Mouse (Mus musculus) neural tube, embryonic 10.5 days (tissue): ENCODE measurements around the gene Olfr961.

Experiments used
- DNase-seq: peaks from one replicate; pipeline ENCODE4 v3.0.0-alpha.2; 2017; ENCODE audit warnings: low spot score; ENCODE audit errors: extremely low spot score

The Olfr961 gene

GRCm38 (mm10) chr9:39644785-39645184 lies at the start of gene Olfr961:
Gene Olfr961 (plus strand): TSS chr9:39645085.
- no peak for DNase-seq

GRCm38 (mm10) chr9:39602536-39603332 lies 42.2 kb upstream of the Olfr961 start:
- peak; percentile 59 for DNase-seq

- peak; percentile 38 for DNase-seq
Observed at GRCm38 (mm10) chr9:39603333-39603845, 41.5 kb upstream of the Olfr961 start.

- peak; percentile 45 for DNase-seq
Observed at GRCm38 (mm10) chr9:39603999-39604453, 40.9 kb upstream of the Olfr961 start, which contains the start of gene AW551984. Gene AW551984 (minus strand): TSS chr9:39604403.

DNA sequence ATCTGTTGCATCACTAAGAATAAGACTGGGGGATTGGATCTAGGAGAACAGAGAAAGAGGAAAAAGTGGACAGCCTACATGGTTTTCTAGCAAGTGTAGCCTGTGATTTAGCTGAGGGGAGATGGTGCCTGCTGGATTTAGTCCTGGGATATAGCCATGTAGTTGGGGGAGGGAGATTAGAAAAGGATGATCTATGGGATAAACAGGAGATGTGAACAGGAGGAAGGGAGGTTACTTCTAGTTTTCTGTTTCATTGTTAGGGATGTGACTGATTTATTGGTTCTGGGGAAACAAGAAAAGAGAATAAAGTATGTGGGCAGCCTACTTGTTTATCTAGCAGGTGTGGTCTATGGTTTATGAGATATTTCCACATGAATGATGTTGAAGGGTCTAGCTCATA lies 36.4 kb upstream of the Olfr961 start:
- no peak for DNase-seq

- no peak for DNase-seq
Observed at GRCm38 (mm10) chr9:39610355-39610754, 34.5 kb upstream of the Olfr961 start, which contains the start of gene Olfr148. Gene Olfr148 (plus strand): TSS chr9:39610655.

DNA sequence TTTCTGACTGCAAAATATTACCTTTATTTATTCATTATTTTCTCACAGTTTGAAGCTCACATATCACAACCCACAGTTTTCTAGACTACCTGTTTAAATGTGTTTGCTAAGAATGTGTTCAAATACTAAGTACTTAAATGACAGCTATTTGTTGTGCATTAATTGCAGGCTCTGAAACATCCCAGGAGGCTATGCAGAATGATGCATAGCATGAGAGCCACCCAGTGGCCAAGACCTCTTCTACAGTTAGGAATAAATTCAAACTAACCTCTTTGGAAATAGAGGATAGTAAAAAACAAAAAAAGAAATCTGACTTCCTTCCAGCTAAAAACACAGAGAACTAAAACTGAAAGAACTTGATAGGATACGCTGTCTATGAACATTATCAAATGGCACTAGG lies 32.9 kb upstream of the Olfr961 start:
- no peak for DNase-seq

DNA sequence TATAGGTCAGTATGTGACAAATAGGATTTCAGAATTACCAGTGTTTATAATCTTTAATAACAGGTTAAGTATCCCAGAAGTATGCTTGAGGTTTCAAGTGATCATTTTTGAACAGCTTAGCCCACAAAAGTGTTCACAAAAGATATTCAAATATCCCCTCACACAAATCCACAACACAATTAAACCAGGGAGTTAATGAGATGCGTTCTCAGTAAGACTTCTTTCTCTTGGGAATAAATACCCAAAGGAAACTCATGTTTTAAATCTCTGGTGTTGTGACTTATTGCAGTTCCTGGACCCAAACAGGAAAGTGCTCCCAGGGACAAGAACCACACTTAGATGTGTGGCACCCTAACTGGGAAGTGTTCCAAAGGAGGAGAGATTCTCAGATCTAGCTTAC lies 23.8 kb upstream of the Olfr961 start, which contains the start of gene Olfr960:
Olfr960 (plus strand) TSS at position 301 of the 400 bp plus-strand sequence.
- DNase-seq: no peak

DNA sequence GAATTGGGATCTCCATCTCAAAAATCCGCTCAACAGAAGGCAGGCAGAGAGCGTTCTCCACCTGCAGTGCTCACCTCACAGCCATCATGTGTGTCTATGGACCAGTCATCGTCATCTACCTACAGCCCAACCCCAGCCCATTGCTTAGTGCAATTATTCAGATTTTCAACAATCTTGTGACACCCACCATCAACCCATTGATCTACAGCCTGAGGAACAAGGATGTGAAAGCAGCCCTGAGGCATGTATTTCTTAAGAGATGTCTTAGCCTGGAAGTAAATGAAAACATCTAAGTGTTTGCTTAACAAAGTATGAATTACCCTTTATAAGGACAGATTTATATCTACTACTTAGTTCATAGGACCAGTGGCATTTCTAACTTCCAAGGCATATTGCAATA lies 21.1 kb upstream of the Olfr961 start:
- DNase-seq: no peak

DNA sequence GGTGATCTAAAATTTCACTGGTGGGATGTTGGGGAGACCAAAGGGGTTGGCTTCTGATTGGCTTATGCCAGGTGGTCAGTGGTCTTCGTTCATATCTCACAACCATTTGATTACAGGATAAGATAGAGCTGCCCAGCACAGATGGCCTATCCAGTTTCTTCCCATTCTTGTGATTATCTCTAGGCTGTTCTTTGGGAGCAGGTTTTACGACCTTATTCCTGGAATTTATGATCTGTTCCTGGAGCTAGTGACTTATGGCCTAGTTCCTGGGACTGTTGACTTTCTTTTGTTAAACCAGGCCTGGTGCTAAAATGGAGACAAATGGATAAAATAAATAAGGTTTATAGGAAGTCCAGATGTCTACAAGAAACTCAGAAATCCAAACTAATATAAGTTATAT lies 20.2 kb upstream of the Olfr961 start:
- no peak for DNase-seq

- DNase-seq: no peak
Observed at GRCm38 (mm10) chr9:39629069-39629468, 15.8 kb upstream of the Olfr961 start.

GRCm38 (mm10) chr9:39633913-39634594 lies 10.8 kb upstream of the Olfr961 start:
- no peak for DNase-seq

- DNase-seq: no peak
Observed at GRCm38 (mm10) chr9:39647382-39647781, 2.5 kb downstream of the Olfr961 start.

DNA sequence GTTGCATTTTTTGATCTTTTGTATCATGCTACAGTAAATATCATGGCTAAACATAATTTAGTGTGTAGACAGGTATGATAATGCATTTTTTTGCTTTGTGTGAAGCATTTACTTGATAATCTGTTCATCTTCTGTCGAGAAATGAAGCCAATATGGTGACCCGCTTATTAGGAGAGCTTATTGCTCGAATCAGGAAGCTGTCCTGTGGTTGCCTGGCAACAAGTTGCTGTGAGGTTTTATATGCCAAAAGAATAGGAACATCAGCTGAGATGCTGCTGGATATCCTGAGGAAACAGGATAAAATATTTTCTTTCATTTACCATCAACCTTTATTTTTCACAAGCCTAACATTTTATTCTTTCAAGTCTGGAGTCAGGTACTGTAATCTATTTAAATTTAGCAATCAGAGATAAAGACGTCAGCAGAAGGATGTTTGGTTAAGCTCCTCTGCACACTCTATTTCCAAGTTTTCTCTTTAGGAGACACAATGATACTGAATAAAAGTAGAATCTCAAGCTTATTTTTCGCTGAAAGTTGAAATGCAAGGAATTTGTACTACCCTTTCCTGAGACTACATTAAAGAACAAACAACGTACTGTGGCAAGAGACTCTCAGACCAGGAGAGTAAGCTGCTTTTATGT lies 10.0 kb downstream of the Olfr961 start:
- DNase-seq: no peak

- no peak for DNase-seq
Observed at GRCm38 (mm10) chr9:39666905-39667304, 22.0 kb downstream of the Olfr961 start, which contains the start of gene Olfr963. Gene Olfr963 (plus strand): TSS chr9:39667205.

GRCm38 (mm10) chr9:39669723-39670122 lies 24.8 kb downstream of the Olfr961 start:
- no peak for DNase-seq

- DNase-seq: no peak
Observed at GRCm38 (mm10) chr9:39674820-39675219, 29.9 kb downstream of the Olfr961 start.

GRCm38 (mm10) chr9:39678557-39678956 lies 33.7 kb downstream of the Olfr961 start:
- DNase-seq: no peak

DNA sequence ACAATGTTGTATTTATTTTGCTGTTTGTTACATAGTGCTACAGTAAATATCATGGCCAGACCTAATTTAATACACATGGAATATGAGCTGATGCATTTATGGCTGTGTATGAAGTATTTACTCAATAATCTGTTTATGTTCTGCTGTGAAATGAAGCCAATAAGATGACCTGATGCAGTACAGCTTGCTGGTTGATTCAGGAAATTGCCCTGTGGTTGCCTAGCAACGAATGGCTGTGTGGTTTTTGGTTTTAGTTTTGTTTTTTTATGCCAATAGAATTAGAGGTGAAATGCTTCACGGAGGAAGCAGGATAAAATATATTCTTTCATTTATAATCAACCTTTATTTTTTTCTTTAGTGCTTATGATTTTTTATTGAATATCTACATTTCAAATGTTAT lies 34.4 kb downstream of the Olfr961 start:
- no peak for DNase-seq
